ENCODE assay signal across 8 mouse cellular contexts in genomic region chr4:136144126-136144926, GRCm38 (mm10). TPM values are rescaled to one million over a fixed set of nuclear protein-coding genes. Genes with fewer than 3 reads are reported as not detected.
DNase-seq lines count a peak whose midpoint lies in the region; ATAC-seq lines count a peak whose summit lies in the region.

No protein-coding gene starts in this region.

- peaks cover 29% of the 10 kb centered on the region for H3K27me3 ChIP-seq in forebrain, embryonic 14.5 days (replicated peaks; ENCODE audit: control insufficient read depth, insufficient read depth, low read length)
- H3K27me3 ChIP-seq in hindbrain, embryonic 10.5 days (ENCODE audit: insufficient read depth, poor library complexity, severe bottlenecking) = peaks cover 11% of the 10 kb centered on the region; the same call in 1 of the 2 replicates
- no peaks in the 10 kb centered on the region for H3K27me3 ChIP-seq in limb, embryonic 13.5 days
- H3K27me3 ChIP-seq in midbrain, embryonic 12.5 days = peaks cover 15% of the 10 kb centered on the region; the same call in 1 of the 2 replicates
- H3K27me3 ChIP-seq in stomach, embryonic 15.5 days (replicated peaks) = no peaks in the 10 kb centered on the region

- peaks cover 37% of the 10 kb centered on the region for H3K4me1 ChIP-seq in forebrain, embryonic 14.5 days (ENCODE audit: control insufficient read depth, insufficient read depth, low read length)
- peaks cover 98% of the 10 kb centered on the region for H3K4me1 ChIP-seq in hindbrain, embryonic 10.5 days (replicated peaks)
- H3K4me1 ChIP-seq in limb, embryonic 13.5 days = peaks cover 70% of the 10 kb centered on the region
- H3K4me1 ChIP-seq in midbrain, embryonic 12.5 days = peaks cover 87% of the 10 kb centered on the region
- peaks cover 54% of the 10 kb centered on the region for H3K4me1 ChIP-seq in stomach, embryonic 15.5 days

- H3K36me3 ChIP-seq in forebrain, embryonic 14.5 days (ENCODE audit: control insufficient read depth, insufficient read depth, low read length) = no peaks in the 10 kb centered on the region
- peaks cover 13% of the 10 kb centered on the region for H3K36me3 ChIP-seq in hindbrain, embryonic 10.5 days
- H3K36me3 ChIP-seq in limb, embryonic 13.5 days = no peaks in the 10 kb centered on the region
- H3K36me3 ChIP-seq in midbrain, embryonic 12.5 days = no peaks in the 10 kb centered on the region
- no peaks in the 10 kb centered on the region for H3K36me3 ChIP-seq in stomach, embryonic 15.5 days

- DNase-seq in 3T3-L1 (ENCODE audit: low read depth, low spot score) = peak; percentile 81
- DNase-seq in forebrain, embryonic 14.5 days (ENCODE audit: low spot score) = peak; percentile 44
- peak; percentile 72 for DNase-seq in hindbrain, embryonic 10.5 days (ENCODE audit: low spot score)
- no peak for DNase-seq in cerebellum, adult 11-12 months

- no peaks in the 10 kb centered on the region for H3K9me3 ChIP-seq in forebrain, embryonic 14.5 days (replicated peaks; ENCODE audit: control insufficient read depth, low read length)
- H3K9me3 ChIP-seq in hindbrain, embryonic 10.5 days = no peaks in the 10 kb centered on the region
- H3K9me3 ChIP-seq in limb, embryonic 13.5 days = no peaks in the 10 kb centered on the region
- no peaks in the 10 kb centered on the region for H3K9me3 ChIP-seq in midbrain, embryonic 12.5 days
- no peaks in the 10 kb centered on the region for H3K9me3 ChIP-seq in stomach, embryonic 15.5 days

- peak overlapping the region; percentile 50 for H3K4me3 ChIP-seq in forebrain, embryonic 14.5 days (ENCODE audit: low read depth, low read length)
- H3K4me3 ChIP-seq in hindbrain, embryonic 10.5 days = peak overlapping the region; percentile 92
- peak overlapping the region; percentile 66 for H3K4me3 ChIP-seq in limb, embryonic 13.5 days
- peak overlapping the region; percentile 75 for H3K4me3 ChIP-seq in midbrain, embryonic 12.5 days
- H3K4me3 ChIP-seq in stomach, embryonic 15.5 days (replicated peaks) = peak overlapping the region; percentile 70

- peak overlapping the region; percentile 71 for H3K9ac ChIP-seq in forebrain, embryonic 14.5 days (ENCODE audit: low read length)
- peak overlapping the region; percentile 92 for H3K9ac ChIP-seq in limb, embryonic 13.5 days
- H3K9ac ChIP-seq in midbrain, embryonic 12.5 days (replicated peaks) = peak overlapping the region; percentile 83
- H3K9ac ChIP-seq in stomach, embryonic 15.5 days = peak overlapping the region; percentile 78

- H3K27ac ChIP-seq in forebrain, embryonic 14.5 days (ENCODE audit: low read depth, low read length) = peak overlapping the region; percentile 52; the same call in 1 of the 2 replicates
- peak overlapping the region; percentile 100 for H3K27ac ChIP-seq in hindbrain, embryonic 10.5 days
- H3K27ac ChIP-seq in limb, embryonic 13.5 days = peak overlapping the region; percentile 99
- peak overlapping the region; percentile 90 for H3K27ac ChIP-seq in midbrain, embryonic 12.5 days (replicated peaks)
- H3K27ac ChIP-seq in stomach, embryonic 15.5 days = peak overlapping the region; percentile 94

- ATAC-seq in activated CD4-positive, CD25-positive, alpha-beta regulatory T cell, adult 4 months = peak; percentile 55
- no peak for ATAC-seq in forebrain, embryonic 14.5 days
- ATAC-seq in limb, embryonic 13.5 days (ENCODE audit: low FRiP score, low read depth) = no peak; the same call in 1 of the 2 replicates
- ATAC-seq in midbrain, embryonic 12.5 days (ENCODE audit: low FRiP score, low read depth) = peak; percentile 16; the same call in 1 of the 2 replicates
- ATAC-seq in stomach, embryonic 15.5 days (ENCODE audit: insufficient read depth, low FRiP score, low read depth) = no peak; the same call in 1 of the 2 replicates

- under 1% methylated on average over 44 of the region's 50 CpGs for WGBS in forebrain, embryonic 14.5 days
- WGBS in hindbrain, embryonic 10.5 days = under 1% methylated on average over 50 of the region's 50 CpGs
- under 1% methylated on average over 50 of the region's 50 CpGs for WGBS in limb, embryonic 13.5 days
- under 1% methylated on average over 48 of the region's 50 CpGs for WGBS in midbrain, embryonic 12.5 days
- under 1% methylated on average over 50 of the region's 50 CpGs for whole genome bisulfite sequencing in stomach, embryonic 15.5 days

- peak overlapping the region; percentile 89 for H3K4me2 ChIP-seq in forebrain, embryonic 14.5 days (ENCODE audit: low read length)
- H3K4me2 ChIP-seq in limb, embryonic 13.5 days (replicated peaks) = peak overlapping the region; percentile 75
- H3K4me2 ChIP-seq in midbrain, embryonic 12.5 days (replicated peaks) = peak overlapping the region; percentile 78
- H3K4me2 ChIP-seq in stomach, embryonic 15.5 days = peak overlapping the region; percentile 71

RNA-seq across cellular contexts. Expression of gene Id3, which starts 1.0 kb away (rescaled TPM):
- 100 to 1,000 TPM; 281 to 355 TPM for polyA plus RNA-seq in activated CD4-positive, CD25-positive, alpha-beta regulatory T cell, adult 4 months (2017; shearing (Covaris generic))
- polyA plus RNA-seq in forebrain, embryonic 14.5 days (2014; fragmentation: Nextera tagmentation; extraction: Ambion mirVana) = 117 and 118 TPM in 2 replicates
- polyA plus RNA-seq in hindbrain, embryonic 10.5 days (2016; fragmentation: Nextera tagmentation; extraction: Ambion mirVana) = 576 and 684 TPM in 2 replicates
- 736 and 770 TPM in 2 replicates for polyA plus RNA-seq in limb, embryonic 13.5 days (2015; fragmentation: Nextera tagmentation; extraction: Ambion mirVana)
- polyA plus RNA-seq in midbrain, embryonic 12.5 days (2016; fragmentation: Nextera tagmentation; extraction: Ambion mirVana) = 355 and 390 TPM in 2 replicates
- polyA plus RNA-seq in stomach, embryonic 15.5 days (2015; fragmentation: Nextera tagmentation; extraction: Ambion mirVana) = 274 and 292 TPM in 2 replicates

RNA-seq across cellular contexts. Expression of gene E2f2, which starts 27.9 kb away (rescaled TPM):
- polyA plus RNA-seq in activated CD4-positive, CD25-positive, alpha-beta regulatory T cell, adult 4 months (2017; shearing (Covaris generic)) = 10 to 100 TPM; 22.0 to 34.6 TPM
- polyA plus RNA-seq in forebrain, embryonic 14.5 days (2014; fragmentation: Nextera tagmentation; extraction: Ambion mirVana) = 4.5 and 5.5 TPM in 2 replicates
- 9.0 and 9.4 TPM in 2 replicates for polyA plus RNA-seq in hindbrain, embryonic 10.5 days (2016; fragmentation: Nextera tagmentation; extraction: Ambion mirVana)
- 7.9 and 8.7 TPM in 2 replicates for polyA plus RNA-seq in limb, embryonic 13.5 days (2015; fragmentation: Nextera tagmentation; extraction: Ambion mirVana)
- 10.0 and 10.7 TPM in 2 replicates for polyA plus RNA-seq in midbrain, embryonic 12.5 days (2016; fragmentation: Nextera tagmentation; extraction: Ambion mirVana)
- 8.6 and 11.4 TPM in 2 replicates for polyA plus RNA-seq in stomach, embryonic 15.5 days (2015; fragmentation: Nextera tagmentation; extraction: Ambion mirVana)

Comparison
In these comparisons a context has a peak if more than half of its experiments do, and no peak if none do; other contexts are left out.
1. ATAC-seq: peak in activated CD4-positive, CD25-positive, alpha-beta regulatory T cell, adult 4 months (single experiment) and midbrain, embryonic 12.5 days (single experiment); none in forebrain, embryonic 14.5 days (single experiment), limb, embryonic 13.5 days (single experiment) and stomach, embryonic 15.5 days (single experiment).
2. Peak in every context shown above with its lines, with median percentiles within 50 percentile points of each other: H3K27ac ChIP-seq, H3K4me2 ChIP-seq, H3K4me3 ChIP-seq and H3K9ac ChIP-seq.